Mouse (Mus musculus): ENCODE measurements around the gene Snai1. TPM values are rescaled to one million over a fixed set of nuclear protein-coding genes. Genes with fewer than 3 reads are reported as not detected.

The Snai1 gene
- total RNA-seq (2015; ENCODE audit: low replicate concordance) (not detected in 2 replicates), total RNA-seq (2017; ENCODE audit: low replicate concordance) (not detected in 2 replicates)

- peak; percentile 79 for ATAC-seq (replicated peaks; ENCODE audit: low FRiP score, poor library complexity, severe bottlenecking)
Measured at GRCm38 (mm10) chr2:167537476-167538297, at the start of gene Snai1. Snai1 (plus strand) TSS chr2:167538195.

- no peak for ATAC-seq (replicated peaks; ENCODE audit: low FRiP score, poor library complexity, severe bottlenecking)
Measured at GRCm38 (mm10) chr2:167490813-167491525, 47.0 kb upstream of the Snai1 start.

GRCm38 (mm10) chr2:167491757-167492708 is 46.0 kb upstream of the Snai1 start, which contains the start of gene Rnf114:
Rnf114 (plus strand) TSS chr2:167492645.
- ATAC-seq (replicated peaks; ENCODE audit: low FRiP score, poor library complexity, severe bottlenecking) = peak; percentile 70

DNA sequence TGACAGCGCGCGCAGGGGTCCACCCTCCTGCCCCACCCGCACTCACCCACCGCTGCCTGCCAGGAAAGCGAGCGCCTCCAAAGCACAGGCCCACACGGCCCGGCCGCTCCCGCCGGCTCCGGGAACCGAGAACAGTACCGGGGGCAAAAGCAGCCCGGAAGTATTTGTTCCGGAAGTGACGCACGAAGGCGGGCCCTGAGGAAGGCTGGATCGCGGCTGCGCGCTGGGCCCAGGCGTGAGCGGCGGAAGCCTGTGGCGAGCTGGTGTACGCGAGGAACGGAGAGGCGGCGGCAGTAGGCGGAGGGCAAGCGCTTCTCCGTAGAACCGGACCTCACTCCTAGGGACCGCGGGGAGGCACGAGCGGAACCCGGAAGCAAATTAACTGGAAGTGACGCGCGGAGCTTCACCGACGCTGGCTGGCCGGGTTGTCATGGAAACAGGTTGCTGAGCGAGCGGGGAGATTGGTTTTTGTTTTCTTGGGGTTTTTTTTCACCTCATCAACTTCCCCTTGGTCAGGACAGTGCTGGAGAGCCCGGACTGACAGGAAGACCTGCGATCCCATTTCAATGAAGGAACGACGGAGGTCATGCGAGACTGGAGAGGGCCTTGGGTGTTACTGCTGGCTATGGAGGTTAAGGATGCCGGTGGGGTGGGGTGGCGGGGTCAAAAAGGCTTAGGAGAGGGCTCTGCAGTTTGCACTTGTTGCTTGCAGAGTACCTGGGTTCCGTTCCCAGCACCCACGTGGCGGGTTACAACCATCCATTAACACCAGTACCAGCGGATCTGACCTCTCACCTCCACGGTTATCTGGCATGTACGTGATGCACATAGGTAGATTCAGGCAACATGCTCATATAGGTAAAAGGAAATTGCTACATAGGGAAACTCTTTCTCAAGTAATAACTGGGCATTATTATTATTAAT is 45.0 kb upstream of the Snai1 start, which contains the start of gene Spata2:
Spata2 (minus strand) TSS at position 175 of the 924 bp plus-strand sequence.
- ATAC-seq (replicated peaks; ENCODE audit: low FRiP score, poor library complexity, severe bottlenecking) = peak; percentile 94

- ATAC-seq (replicated peaks; ENCODE audit: low FRiP score, poor library complexity, severe bottlenecking) = no peak
Measured at GRCm38 (mm10) chr2:167496437-167496836, 41.6 kb upstream of the Snai1 start.

GRCm38 (mm10) chr2:167497272-167497671 is 40.7 kb upstream of the Snai1 start:
- 0 out of 2 replicates have a peak, but pooled peaks have one; percentile 49 for ATAC-seq (replicated peaks; ENCODE audit: low FRiP score, poor library complexity, severe bottlenecking)

DNA sequence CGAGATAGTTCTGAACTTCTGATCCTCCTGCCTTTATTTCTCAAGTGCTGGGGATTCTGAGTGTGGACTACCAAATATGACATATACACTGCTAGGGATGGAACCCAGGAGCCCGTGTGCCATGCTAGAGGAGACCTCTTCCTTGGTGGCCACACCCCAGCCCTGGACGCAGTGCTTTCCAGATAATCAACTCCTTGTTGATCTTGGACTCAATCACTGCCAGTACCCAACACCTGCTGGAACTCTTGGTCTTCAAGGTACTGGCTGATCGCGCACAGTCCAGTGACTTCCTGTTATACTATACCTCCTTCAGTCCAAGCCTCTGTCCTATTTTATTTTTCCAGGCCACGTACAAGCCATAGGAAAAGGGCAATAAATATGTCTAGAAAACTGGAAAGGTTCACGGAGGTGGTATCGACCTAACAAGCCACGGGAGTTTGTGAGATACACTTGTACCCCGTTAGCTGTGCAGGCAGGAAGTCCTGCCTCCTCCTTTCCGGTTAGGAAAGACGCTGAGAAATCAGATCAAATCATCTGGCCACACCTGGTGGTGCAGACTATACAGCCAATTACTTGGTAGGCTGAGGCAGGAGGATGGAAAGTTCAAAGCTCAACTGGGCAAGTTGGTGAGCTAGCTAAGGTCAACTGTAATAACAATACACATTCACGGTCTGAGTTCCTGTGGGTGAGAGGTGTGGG is 35.3 kb upstream of the Snai1 start:
- ATAC-seq (replicated peaks; ENCODE audit: low FRiP score, poor library complexity, severe bottlenecking) = peak; percentile 75

- peak; percentile 73 for ATAC-seq (replicated peaks; ENCODE audit: low FRiP score, poor library complexity, severe bottlenecking)
Measured at GRCm38 (mm10) chr2:167503253-167503895, 34.6 kb upstream of the Snai1 start.

DNA sequence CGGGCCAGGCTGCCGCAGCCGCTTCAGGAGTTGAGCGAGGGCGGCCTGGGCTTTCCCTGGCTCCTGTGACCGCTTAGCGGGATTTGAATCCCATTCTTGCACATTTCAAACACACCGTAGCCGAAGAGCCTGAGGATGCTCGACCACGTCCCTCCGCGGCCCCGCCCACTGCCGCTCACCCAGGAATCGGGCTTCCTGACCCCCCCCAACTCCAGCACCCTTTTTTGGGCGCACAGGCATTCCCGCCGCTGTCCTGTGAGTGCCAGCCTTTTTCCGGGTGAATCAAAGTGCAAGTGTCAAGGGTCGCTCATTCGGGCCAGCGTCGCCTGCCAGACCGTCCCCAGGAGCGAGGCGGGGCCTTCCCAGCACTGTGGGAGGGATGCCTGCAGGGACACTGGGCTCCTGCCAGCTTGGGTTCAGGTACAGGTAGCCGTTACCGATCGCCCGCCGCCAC is 34.1 kb upstream of the Snai1 start:
- peak; percentile 47 for ATAC-seq (replicated peaks; ENCODE audit: low FRiP score, poor library complexity, severe bottlenecking)

DNA sequence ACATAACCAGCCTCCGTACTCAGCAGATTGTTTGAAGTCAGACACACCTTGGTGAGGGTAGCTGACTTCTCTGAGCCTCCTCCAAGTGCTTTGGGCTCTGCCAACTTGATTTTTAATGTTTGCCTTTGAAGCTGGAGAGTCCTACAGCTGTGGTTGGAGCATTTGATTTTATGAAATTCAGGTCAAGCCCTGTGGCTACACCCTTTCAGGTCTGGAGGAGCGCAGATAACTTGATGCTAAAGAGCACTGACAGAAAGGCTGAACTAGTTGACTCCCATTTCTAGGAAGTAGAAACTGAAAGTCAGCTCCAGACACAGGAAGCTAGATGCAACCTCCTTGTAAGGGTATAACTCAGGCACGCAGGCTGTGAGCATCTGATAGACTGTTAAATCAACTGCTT is 32.9 kb upstream of the Snai1 start:
- ATAC-seq (replicated peaks; ENCODE audit: low FRiP score, poor library complexity, severe bottlenecking) = peak; percentile 41

DNA sequence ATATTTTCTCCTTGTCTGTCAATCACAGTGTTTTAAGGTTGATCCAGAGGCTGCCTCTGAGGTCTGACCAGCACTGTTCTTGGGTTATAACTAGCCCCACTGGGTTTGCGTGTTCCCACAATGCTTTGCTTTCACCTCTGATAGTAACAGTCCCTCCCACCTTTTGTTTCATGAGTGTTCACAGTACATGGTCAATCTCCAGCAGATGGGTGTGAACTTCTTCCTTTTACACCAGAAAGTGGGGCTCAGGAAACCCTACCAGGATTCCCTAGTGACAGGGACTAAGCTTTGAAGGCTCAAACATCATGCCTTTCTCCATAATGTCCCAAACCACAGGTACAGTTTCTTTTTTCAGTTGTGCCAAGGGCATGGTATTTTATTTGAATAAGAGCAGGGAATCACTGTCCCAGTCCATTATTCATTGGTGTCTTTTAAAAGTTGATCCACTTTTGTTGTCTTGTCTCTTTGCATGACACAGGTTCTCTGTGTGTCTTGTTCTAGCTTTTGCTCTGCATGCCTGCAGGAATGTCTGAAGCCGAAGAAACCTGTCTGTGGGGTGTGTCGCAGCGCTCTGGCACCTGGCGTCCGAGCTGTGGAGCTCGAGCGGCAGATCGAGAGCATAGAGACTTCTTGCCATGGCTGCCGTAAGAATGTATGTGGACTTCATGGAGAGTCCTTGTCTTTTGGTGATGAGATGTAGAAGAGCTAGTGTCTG is 31.3 kb upstream of the Snai1 start:
- no peak for ATAC-seq (replicated peaks; ENCODE audit: low FRiP score, poor library complexity, severe bottlenecking)

DNA sequence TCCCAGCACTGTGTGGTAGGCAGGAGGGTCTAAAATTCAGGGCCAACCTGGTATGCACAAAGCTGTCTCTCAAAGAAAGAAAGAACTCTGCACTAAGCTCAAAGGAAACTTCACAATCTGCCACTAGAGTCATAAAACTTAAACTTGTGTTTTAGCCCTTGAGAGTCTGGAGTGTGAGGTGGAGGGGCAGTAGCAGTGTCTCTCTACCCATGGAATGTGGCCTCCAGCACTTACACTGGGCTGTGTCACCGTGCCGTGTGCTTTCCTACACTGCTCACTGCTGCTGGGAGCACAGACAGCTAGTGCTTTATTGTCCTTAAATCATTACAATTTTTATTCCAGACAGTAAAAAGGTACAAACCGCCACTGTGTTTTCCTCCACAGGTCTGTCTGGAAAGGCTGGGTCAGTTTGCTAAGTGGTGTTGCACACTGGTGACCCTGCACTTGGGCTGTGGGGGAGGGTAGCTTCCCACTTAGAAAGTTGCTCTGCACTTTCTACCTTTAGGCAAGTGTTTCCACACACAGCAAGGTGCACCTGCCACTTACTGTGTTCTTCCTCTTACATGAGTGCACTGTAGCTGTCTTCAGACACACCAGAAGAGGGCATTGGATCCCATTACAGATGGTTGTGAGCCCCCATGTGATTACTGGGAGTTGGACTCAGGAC is 30.1 kb upstream of the Snai1 start:
- no peak for ATAC-seq (replicated peaks; ENCODE audit: low FRiP score, poor library complexity, severe bottlenecking)

DNA sequence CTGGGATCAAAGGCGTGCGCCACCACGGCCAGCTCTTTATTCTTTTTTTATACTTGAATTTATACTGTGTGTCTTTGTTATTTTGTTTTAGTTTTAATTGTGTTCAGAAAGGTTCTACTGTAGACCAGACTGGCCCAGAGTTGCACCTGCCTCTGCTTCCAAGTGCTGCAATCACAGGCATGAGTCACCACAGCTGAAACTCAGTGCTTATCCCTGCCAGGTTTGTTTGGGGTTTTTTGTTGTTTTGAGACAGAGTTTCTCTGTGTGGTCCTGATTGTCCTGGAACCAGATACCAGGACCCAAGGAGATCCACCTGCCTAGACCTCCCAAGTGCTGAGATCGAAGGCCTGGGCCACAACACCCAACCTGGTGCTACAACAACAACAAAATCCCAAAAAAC is 29.4 kb upstream of the Snai1 start:
- no peak for ATAC-seq (replicated peaks; ENCODE audit: low FRiP score, poor library complexity, severe bottlenecking)

DNA sequence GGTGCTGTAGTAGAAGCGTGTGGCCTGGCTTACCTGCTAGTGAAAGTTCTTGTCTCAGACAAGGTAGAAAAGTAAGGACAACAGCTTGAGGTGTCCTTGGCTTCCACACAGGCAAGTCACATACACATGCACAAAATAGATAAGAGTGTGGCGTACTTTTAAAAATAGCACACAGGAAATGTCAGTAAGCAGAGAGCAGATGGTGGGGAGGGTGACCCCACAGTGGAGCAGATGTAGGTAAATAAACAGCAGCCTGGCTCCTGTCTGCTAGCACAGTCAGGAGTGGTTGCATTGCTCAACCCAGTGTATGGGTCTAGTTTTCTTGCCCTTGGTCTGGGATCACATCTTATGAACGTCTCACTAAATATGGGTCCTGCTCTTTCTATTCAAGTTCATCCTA is 27.5 kb upstream of the Snai1 start:
- peak; percentile 35; the same call in 1 of the 2 replicates for ATAC-seq (replicated peaks; ENCODE audit: low FRiP score, poor library complexity, severe bottlenecking)

DNA sequence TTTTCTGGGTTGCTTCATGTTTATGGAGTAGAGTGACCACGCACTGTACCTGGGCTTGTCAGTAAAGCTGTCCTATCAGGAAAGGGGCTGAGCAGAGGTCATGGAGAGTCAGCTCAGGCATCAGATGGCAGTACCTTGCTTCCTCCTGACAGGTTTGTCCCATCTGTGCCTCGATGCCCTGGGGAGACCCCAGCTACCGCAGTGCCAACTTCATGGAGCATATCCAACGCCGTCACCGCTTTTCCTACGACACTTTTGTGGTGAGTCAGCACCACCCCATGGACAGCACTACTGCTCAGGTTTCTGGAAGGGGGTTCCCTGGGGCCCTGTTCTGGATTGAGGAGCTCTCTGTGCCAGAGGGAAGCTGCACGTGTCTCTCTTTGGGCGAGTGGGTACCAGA is 25.6 kb upstream of the Snai1 start:
- no peak for ATAC-seq (replicated peaks; ENCODE audit: low FRiP score, poor library complexity, severe bottlenecking)

GRCm38 (mm10) chr2:167512970-167513369 is 25.0 kb upstream of the Snai1 start:
- 0 out of 2 replicates have a peak, but pooled peaks have one; percentile 52 for ATAC-seq (replicated peaks; ENCODE audit: low FRiP score, poor library complexity, severe bottlenecking)

All from erythroid progenitor cell, adult 5-6 weeks (primary cell).